Mouse (Mus musculus) stomach, postnatal 0 days (tissue): Measurements from ENCODE around the gene Cox10.

ENCODE experiments used
- CTCF ChIP-seq: IDR thresholded peaks from 2 replicates; pipeline ENCODE4 v1.5.1; 2016; ENCODE audit warnings: antibody characterized with exemption, low read depth, mild to moderate bottlenecking, moderate library complexity
- EP300 ChIP-seq: optimal IDR thresholded peaks from 2 replicates; pipeline ENCODE3; 2016; ENCODE audit warnings: antibody characterized with exemption

DNA sequence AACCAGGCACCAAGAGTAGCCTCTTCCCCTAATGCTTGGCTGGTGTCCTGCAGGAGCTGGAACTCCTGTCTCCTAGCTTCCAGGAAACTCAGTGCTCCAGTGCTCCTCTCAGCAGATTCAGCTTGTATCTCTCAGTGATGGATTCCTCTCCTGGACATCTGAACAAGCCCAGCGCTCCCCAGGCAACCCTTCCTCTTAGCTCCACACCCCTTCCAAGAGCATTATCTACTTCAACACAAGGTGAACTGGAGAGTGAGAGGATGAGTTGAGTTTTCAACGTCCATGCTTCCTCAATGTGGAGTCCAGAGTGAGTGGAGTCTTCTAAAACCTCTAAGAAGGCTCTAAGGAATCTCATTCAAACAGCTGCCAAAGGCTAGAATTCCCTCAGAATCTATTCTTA lies 76.6 kb downstream of the Cox10 start:
- TF ChIP-seq CTCF (no peak), EP300 (no peak)
